Mouse (Mus musculus) layer of hippocampus, postnatal 14 days (tissue): ENCODE measurements around the gene Lrrc49. TPM values are rescaled to one million over a fixed set of nuclear protein-coding genes. Genes with fewer than 3 reads are reported as not detected.

ENCODE experiments used
- DNase-seq, 2 experiments: peaks; one replicate each; pipeline ENCODE4 v3.0.0; 2021 to 2022; ENCODE audit warnings: low spot score in 2 of 2, mixed read lengths in 1 of 2
- total RNA-seq, 2 experiments: library from RNA; stranded (reverse); gene quantifications; 2 replicates each; pipeline ENCODE4 v1.2.3; 2021

Lrrc49 gene
- total RNA-seq, 2 experiments from 2014 or later: 53.6 to 62.6 TPM

- no peak for DNase-seq
Observed at GRCm38 (mm10) chr9:60546169-60546568, 141.8 kb downstream of the Lrrc49 start.

GRCm38 (mm10) chr9:60545361-60546096, 142.4 kb downstream of the Lrrc49 start:
- no peak for DNase-seq

- DNase-seq: no peak
Observed at GRCm38 (mm10) chr9:60543422-60544015, 144.4 kb downstream of the Lrrc49 start.

GRCm38 (mm10) chr9:60530310-60530709, 157.6 kb downstream of the Lrrc49 start:
- DNase-seq: no peak

- DNase-seq: no peak
Observed at GRCm38 (mm10) chr9:60529348-60530243, 158.4 kb downstream of the Lrrc49 start.

- no peak for DNase-seq
Observed at GRCm38 (mm10) chr9:60528269-60528668, 159.7 kb downstream of the Lrrc49 start.

GRCm38 (mm10) chr9:60527836-60528235, 160.1 kb downstream of the Lrrc49 start:
- no peak for DNase-seq

GRCm38 (mm10) chr9:60527051-60527450, 160.9 kb downstream of the Lrrc49 start:
- DNase-seq: no peak

GRCm38 (mm10) chr9:60526195-60526594, 161.8 kb downstream of the Lrrc49 start:
- DNase-seq: no peak

- peak in 1 of 2 experiments; percentile 18 for DNase-seq
Observed at GRCm38 (mm10) chr9:60521806-60522264, 166.1 kb downstream of the Lrrc49 start, which contains the start of gene Thsd4. Thsd4 (minus strand) TSS chr9:60522046.

- DNase-seq: no peak
Observed at GRCm38 (mm10) chr9:60521143-60521542, 166.8 kb downstream of the Lrrc49 start.

- no peak for DNase-seq
Observed at GRCm38 (mm10) chr9:60519601-60520000, 168.4 kb downstream of the Lrrc49 start.

Other genes with a start within 250 kb of the Lrrc49 start
- 10 to 100 TPM; 36.4 to 37.8 TPM for gene Thsd4, start 166.1 kb downstream of the Lrrc49 start, total RNA-seq
- gene Larp6, start 24.8 kb upstream of the Lrrc49 start, total RNA-seq: 10 to 100 TPM; 32.2 to 32.8 TPM
- gene Uaca, start 106.4 kb upstream of the Lrrc49 start, total RNA-seq: 10 to 100 TPM in 1 of 2 experiments, 1 to 10 TPM in 1; 8.9 to 13.6 TPM